Mouse (Mus musculus): ENCODE results near the gene Zfp341. TPM values are rescaled to one million over a fixed set of nuclear protein-coding genes. Genes with fewer than 3 reads are reported as not detected.

The Zfp341 gene
- polyA plus RNA-seq, 1 experiment, result 3.4 TPM

DNA sequence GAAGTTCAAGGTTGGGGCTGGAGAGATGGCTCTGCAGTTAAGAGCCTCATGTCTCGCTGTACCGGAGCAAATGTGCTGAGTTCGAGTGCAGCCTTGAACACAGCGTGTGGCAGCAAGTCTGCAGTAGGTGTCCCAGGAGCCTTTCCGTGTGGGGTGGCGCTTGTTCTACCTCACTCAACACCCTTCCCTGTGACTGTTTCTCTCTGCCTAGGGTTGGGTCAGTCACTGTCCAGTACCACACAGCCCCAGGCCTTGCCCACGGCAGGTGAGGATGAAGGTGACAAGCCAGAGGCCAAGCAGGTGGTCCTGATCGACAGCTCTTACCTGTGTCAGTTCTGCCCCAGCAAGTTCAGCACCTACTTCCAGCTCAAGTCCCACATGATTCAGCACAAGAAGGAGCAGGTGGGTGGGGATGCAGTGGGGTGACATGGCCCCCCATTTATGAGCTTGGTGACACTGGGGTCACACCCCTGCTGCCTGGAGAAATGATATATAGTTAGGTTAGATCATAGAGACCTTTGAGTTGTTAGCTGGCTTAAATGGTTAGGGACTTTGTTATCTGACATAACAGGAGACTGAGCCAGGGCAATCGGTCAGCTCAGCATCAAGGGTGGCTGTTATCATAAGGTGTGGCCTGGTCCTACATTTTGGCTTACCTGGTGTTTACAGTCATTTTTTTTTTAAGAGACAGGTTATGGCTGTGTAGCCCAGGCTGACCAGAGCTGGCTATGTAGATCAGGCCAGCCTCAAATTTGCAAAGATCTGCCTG is 21.0 kb downstream of the Zfp341 start:
- no peaks in the 10 kb centered on the region for H3K27me3 ChIP-seq (ENCODE audit: control insufficient read depth, insufficient read depth, insufficient read length)
- no peaks in the 10 kb centered on the region for H3K79me2 ChIP-seq (ENCODE audit: control insufficient read depth, insufficient read depth)
- no peak overlapping the region for H3K4me2 ChIP-seq (ENCODE audit: low read depth)
- H3K4me3 ChIP-seq, result no peak overlapping the region
- peaks cover 10% of the 10 kb centered on the region for H3K36me3 ChIP-seq (ENCODE audit: control insufficient read depth, insufficient read depth)
- TF ChIP-seq E2F4 (IDR thresholded peaks at IDR 0.05; ENCODE audit: insufficient read depth), result no peak
- no peak for TF ChIP-seq TCF12 (IDR thresholded peaks at IDR 0.05; ENCODE audit: insufficient read depth, poor library complexity, severe bottlenecking)
- TF ChIP-seq MYOD1 (IDR thresholded peaks at IDR 0.05; ENCODE audit: control insufficient read depth in 1 of 3, insufficient read length in 2 of 3, low read depth in 2 of 3), result no peak
- no peak for TF ChIP-seq MYOG (IDR thresholded peaks at IDR 0.05; ENCODE audit: control insufficient read depth in 1 of 3, insufficient read depth in 1 of 3, insufficient read length in 2 of 3, low read depth in 2 of 3)
- no peak for TF ChIP-seq POLR2AphosphoS2 (IDR thresholded peaks at IDR 0.05; ENCODE audit: insufficient read length, low read depth)
- no peak for TF ChIP-seq USF1 (IDR thresholded peaks at IDR 0.05; ENCODE audit: low read depth)
- H3ac ChIP-seq (ENCODE audit: control insufficient read depth, insufficient read length), result no peak overlapping the region

DNA sequence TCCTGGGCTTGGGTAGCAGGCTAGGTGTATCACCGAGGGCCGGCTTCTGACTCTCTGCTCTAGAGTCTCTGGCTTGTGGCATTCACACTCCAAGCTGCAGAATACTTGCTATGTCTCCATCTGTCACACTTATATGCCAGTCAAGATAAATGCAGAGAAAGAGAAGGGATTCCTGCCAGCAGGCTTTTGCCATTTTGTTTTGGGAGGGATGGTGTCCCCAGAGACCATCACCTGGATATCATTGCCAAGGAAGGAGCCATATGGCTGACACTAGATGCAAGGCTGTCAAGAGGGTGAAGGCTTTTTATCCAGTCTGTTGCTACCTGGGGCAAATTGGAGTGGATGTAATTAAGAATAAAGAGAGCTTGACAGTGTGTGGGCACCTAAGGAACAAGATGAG is 22.7 kb downstream of the Zfp341 start:
- H3K4me3 ChIP-seq, result no peak overlapping the region
- no peak overlapping the region for H3K4me2 ChIP-seq (ENCODE audit: low read depth)
- H3K36me3 ChIP-seq (ENCODE audit: control insufficient read depth, insufficient read depth), result peaks cover 10% of the 10 kb centered on the region
- TF ChIP-seq TCF3 (IDR thresholded peaks at IDR 0.05; ENCODE audit: insufficient read length, low read depth) (no peak), MAX (IDR thresholded peaks at IDR 0.05; ENCODE audit: low read depth) (no peak), TCF12 (IDR thresholded peaks at IDR 0.05; ENCODE audit: insufficient read depth, poor library complexity, severe bottlenecking) (no peak), POLR2A (IDR thresholded peaks at IDR 0.05; ENCODE audit: insufficient read length, low read depth) (no peak), POLR2AphosphoS2 (IDR thresholded peaks at IDR 0.05; ENCODE audit: insufficient read length, low read depth) (no peak), CEBPB (IDR thresholded peaks at IDR 0.05; ENCODE audit: insufficient read depth, poor library complexity, severe bottlenecking) (no peak), USF1 (IDR thresholded peaks at IDR 0.05; ENCODE audit: low read depth) (no peak), MYOG (IDR thresholded peaks at IDR 0.05; ENCODE audit: control insufficient read depth in 1 of 3, insufficient read depth in 1 of 3, insufficient read length in 2 of 3, low read depth in 2 of 3) (no peak), E2F4 (IDR thresholded peaks at IDR 0.05; ENCODE audit: insufficient read depth) (no peak), MYOD1 (IDR thresholded peaks at IDR 0.05; ENCODE audit: control insufficient read depth in 1 of 3, insufficient read length in 2 of 3, low read depth in 2 of 3) (no peak), SRF (IDR thresholded peaks at IDR 0.05; ENCODE audit: control insufficient read depth, insufficient read length, low read depth) (no peak), REST (IDR thresholded peaks at IDR 0.05; ENCODE audit: insufficient read depth, insufficient read length) (no peak)
- no peaks in the 10 kb centered on the region for H3K79me2 ChIP-seq (ENCODE audit: control insufficient read depth, insufficient read depth)
- no peaks in the 10 kb centered on the region for H3K27me3 ChIP-seq (ENCODE audit: control insufficient read depth, insufficient read depth, insufficient read length)
- no peak overlapping the region for H3ac ChIP-seq (ENCODE audit: control insufficient read depth, insufficient read length)

DNA sequence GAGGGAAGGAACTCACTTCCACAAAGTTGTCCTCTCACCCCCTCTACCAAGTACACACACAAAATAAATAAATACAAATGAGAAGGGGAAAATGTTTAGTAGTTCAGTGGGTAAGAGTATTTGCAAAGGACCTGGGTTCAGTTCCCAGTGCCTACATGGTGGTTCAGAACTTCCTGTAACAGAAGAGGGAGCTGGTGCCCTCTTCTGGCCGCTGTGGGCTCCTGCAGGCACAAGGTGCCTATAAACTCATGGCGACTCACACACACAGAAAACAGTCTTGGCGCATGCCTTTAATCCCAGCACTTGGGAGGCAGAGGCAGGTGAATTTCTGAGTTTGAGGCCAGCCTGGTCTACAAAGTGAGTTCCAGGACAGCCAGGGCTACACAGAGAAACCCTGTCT is 25.4 kb downstream of the Zfp341 start:
- Histone ChIP-seq H3ac (ENCODE audit: control insufficient read depth, insufficient read length) (no peak overlapping the region), H3K4me2 (ENCODE audit: low read depth) (no peak overlapping the region), H3K4me3 (no peak overlapping the region), H3K27me3 (ENCODE audit: control insufficient read depth, insufficient read depth, insufficient read length) (no peaks in the 10 kb centered on the region), H3K79me2 (ENCODE audit: control insufficient read depth, insufficient read depth) (no peaks in the 10 kb centered on the region), H3K36me3 (ENCODE audit: control insufficient read depth, insufficient read depth) (peaks cover 4% of the 10 kb centered on the region)
- TF ChIP-seq CEBPB (IDR thresholded peaks at IDR 0.05; ENCODE audit: insufficient read depth, poor library complexity, severe bottlenecking), result no peak

DNA sequence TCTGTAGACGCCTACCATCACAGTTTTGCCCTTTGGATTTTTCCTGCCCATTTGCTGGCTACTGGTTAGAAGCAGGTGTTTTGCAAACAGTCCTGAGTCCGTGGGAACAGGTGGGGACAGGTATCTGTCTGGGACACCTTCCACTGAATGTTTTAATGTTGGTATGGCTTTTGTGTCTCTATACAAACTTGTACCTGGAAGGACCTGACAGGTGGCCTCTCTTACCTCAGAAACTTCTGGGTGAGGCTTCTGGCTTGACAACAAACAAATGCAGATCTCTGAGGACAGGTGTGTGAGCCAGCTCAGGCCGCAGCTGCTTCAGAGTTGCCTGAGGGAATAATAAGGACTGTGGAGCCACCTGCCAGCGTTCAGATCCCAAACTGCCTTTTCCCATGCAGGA is 26.0 kb downstream of the Zfp341 start:
- Histone ChIP-seq H3K4me2 (ENCODE audit: low read depth) (no peak overlapping the region), H3K36me3 (ENCODE audit: control insufficient read depth, insufficient read depth) (peaks cover 4% of the 10 kb centered on the region), H3K27me3 (ENCODE audit: control insufficient read depth, insufficient read depth, insufficient read length) (no peaks in the 10 kb centered on the region), H3ac (ENCODE audit: control insufficient read depth, insufficient read length) (no peak overlapping the region), H3K4me3 (no peak overlapping the region), H3K79me2 (ENCODE audit: control insufficient read depth, insufficient read depth) (no peaks in the 10 kb centered on the region)
- TF ChIP-seq POLR2AphosphoS2 (IDR thresholded peaks at IDR 0.05; ENCODE audit: insufficient read length, low read depth), result no peak
- no peak for TF ChIP-seq POLR2A (IDR thresholded peaks at IDR 0.05; ENCODE audit: insufficient read length, low read depth)
- no peak for TF ChIP-seq REST (IDR thresholded peaks at IDR 0.05; ENCODE audit: insufficient read depth, insufficient read length)
- TF ChIP-seq TCF12 (IDR thresholded peaks at IDR 0.05; ENCODE audit: insufficient read depth, poor library complexity, severe bottlenecking), result no peak
- no peak for TF ChIP-seq USF1 (IDR thresholded peaks at IDR 0.05; ENCODE audit: low read depth)
- TF ChIP-seq MYOD1 (IDR thresholded peaks at IDR 0.05; ENCODE audit: control insufficient read depth in 1 of 3, insufficient read length in 2 of 3, low read depth in 2 of 3), result no peak
- no peak for TF ChIP-seq MYOG (IDR thresholded peaks at IDR 0.05; ENCODE audit: control insufficient read depth in 1 of 3, insufficient read depth in 1 of 3, insufficient read length in 2 of 3, low read depth in 2 of 3)
- no peak for TF ChIP-seq TCF3 (IDR thresholded peaks at IDR 0.05; ENCODE audit: insufficient read length, low read depth)
- TF ChIP-seq MAX (IDR thresholded peaks at IDR 0.05; ENCODE audit: low read depth), result no peak
- no peak for TF ChIP-seq E2F4 (IDR thresholded peaks at IDR 0.05; ENCODE audit: insufficient read depth)

DNA sequence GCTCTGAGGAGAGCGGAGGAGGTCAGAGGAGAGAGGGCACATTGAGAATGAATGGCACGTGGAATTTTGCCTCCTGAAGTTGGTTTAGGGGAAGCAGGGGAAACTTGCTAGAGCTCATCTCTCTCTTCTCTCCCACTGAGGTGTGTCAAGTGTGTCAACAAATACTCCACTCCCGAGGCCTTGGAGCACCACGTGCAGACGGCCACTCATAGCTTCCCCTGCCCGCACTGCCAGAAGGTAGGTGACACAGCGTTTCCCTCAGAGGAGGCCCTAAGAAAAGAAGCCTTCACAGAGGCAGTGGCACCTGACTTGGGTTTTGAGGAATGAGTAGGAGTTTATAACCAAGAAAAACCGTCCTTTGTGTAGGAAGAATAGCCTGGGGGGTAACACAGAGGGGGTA is 28.1 kb downstream of the Zfp341 start:
- peaks cover 4% of the 10 kb centered on the region for H3K36me3 ChIP-seq (ENCODE audit: control insufficient read depth, insufficient read depth)
- TF ChIP-seq REST (IDR thresholded peaks at IDR 0.05; ENCODE audit: insufficient read depth, insufficient read length) (no peak), MAX (IDR thresholded peaks at IDR 0.05; ENCODE audit: low read depth) (no peak), TCF12 (IDR thresholded peaks at IDR 0.05; ENCODE audit: insufficient read depth, poor library complexity, severe bottlenecking) (no peak), E2F4 (IDR thresholded peaks at IDR 0.05; ENCODE audit: insufficient read depth) (no peak), POLR2A (IDR thresholded peaks at IDR 0.05; ENCODE audit: insufficient read length, low read depth) (no peak), TCF3 (IDR thresholded peaks at IDR 0.05; ENCODE audit: insufficient read length, low read depth) (no peak), POLR2AphosphoS2 (IDR thresholded peaks at IDR 0.05; ENCODE audit: insufficient read length, low read depth) (no peak), USF1 (IDR thresholded peaks at IDR 0.05; ENCODE audit: low read depth) (no peak), SRF (IDR thresholded peaks at IDR 0.05; ENCODE audit: control insufficient read depth, insufficient read length, low read depth) (no peak), MYOG (IDR thresholded peaks at IDR 0.05; ENCODE audit: control insufficient read depth in 1 of 3, insufficient read depth in 1 of 3, insufficient read length in 2 of 3, low read depth in 2 of 3) (no peak), CEBPB (IDR thresholded peaks at IDR 0.05; ENCODE audit: insufficient read depth, poor library complexity, severe bottlenecking) (no peak), MYOD1 (IDR thresholded peaks at IDR 0.05; ENCODE audit: control insufficient read depth in 1 of 3, insufficient read length in 2 of 3, low read depth in 2 of 3) (no peak)
- no peak overlapping the region for H3K4me2 ChIP-seq (ENCODE audit: low read depth)
- H3K4me3 ChIP-seq, result no peak overlapping the region
- no peaks in the 10 kb centered on the region for H3K79me2 ChIP-seq (ENCODE audit: control insufficient read depth, insufficient read depth)
- no peaks in the 10 kb centered on the region for H3K27me3 ChIP-seq (ENCODE audit: control insufficient read depth, insufficient read depth, insufficient read length)
- H3ac ChIP-seq (ENCODE audit: control insufficient read depth, insufficient read length), result no peak overlapping the region

Measured in myocyte (in vitro differentiated cells).